11 mouse cellular contexts compared by ENCODE assay signal in the genomic region with DNA sequence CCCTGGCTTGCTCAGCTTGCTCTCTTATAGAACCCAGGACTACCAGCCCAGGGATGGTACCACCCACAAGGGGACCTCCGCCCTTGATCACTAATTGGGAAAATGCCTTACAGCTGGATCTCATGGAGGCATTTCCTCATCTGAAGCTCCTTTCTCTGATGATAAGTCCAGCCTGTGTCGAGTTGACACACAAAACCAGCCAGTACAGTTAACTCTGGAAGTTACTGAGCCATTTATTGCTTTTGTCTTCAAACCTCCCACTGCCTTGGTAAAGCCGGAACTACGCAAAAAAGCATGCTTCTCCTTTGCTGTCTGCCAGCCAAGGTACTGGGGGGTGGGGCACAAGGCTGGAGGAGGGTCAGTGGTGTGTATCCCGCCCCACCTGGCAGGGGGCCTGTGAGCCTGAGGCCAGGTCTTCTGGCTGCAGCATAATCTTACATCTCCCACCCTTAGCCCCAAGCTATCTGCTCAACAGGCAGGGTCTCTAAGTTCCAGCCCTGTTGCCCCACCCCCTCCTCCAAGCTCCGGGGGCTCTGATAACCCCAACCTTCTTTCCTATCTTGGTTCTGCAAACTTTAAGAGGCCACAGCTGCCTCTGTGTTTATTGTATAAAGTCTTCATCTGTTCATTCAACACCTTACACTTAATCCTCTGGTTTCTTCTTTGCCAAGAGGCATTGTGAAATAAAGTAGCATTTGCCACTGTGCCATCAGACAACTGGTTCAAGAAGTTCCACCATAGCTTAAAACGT. TPM values are rescaled to one million over a fixed set of nuclear protein-coding genes. Genes with fewer than 3 reads are reported as not detected.
DNase-seq lines count a peak whose midpoint lies in the region; ATAC-seq lines count a peak whose summit lies in the region.
"Had no signal": no experiment of that assay in that cellular context is flagged by ENCODE, and none has a peak within 500 bp of the region (broad histone marks: within the 10 kb centered on the region; RNA-seq: fewer than 3 reads in every experiment).

No protein-coding gene starts in this region.

- H3K9ac ChIP-seq in heart, embryonic 12.5 days: no peak overlapping the region
- no peak overlapping the region for H3K9ac ChIP-seq in embryonic facial prominence, embryonic 13.5 days
- peak overlapping the region; percentile 52 for H3K9ac ChIP-seq in liver, embryonic 12.5 days
- H3K9ac ChIP-seq: heart, embryonic 15.5 days had no signal

- no peaks in the 10 kb centered on the region for H3K27me3 ChIP-seq in heart, embryonic 12.5 days (replicated peaks)
- no peaks in the 10 kb centered on the region for H3K27me3 ChIP-seq in embryonic facial prominence, embryonic 13.5 days
- H3K27me3 ChIP-seq in liver, embryonic 12.5 days (replicated peaks): no peaks in the 10 kb centered on the region
- H3K27me3 ChIP-seq: heart, embryonic 15.5 days had no signal

- intact Hi-C loops in heart, postnatal 36 days (cut with DNase I): no loop called here

- no peak overlapping the region for H3K27ac ChIP-seq in heart, embryonic 12.5 days (ENCODE audit: poor library complexity, severe bottlenecking)
- H3K27ac ChIP-seq in embryonic facial prominence, embryonic 13.5 days: peak overlapping the region; percentile 55; the same call in 1 of the 2 replicates
- H3K27ac ChIP-seq in liver, embryonic 12.5 days: peak overlapping the region; percentile 94
- H3K27ac ChIP-seq: heart, embryonic 15.5 days had no signal

- H3K9me3 ChIP-seq in heart, embryonic 12.5 days (replicated peaks): peaks cover 12% of the 10 kb centered on the region; the same call in 1 of the 2 replicates
- no peaks in the 10 kb centered on the region for H3K9me3 ChIP-seq in embryonic facial prominence, embryonic 13.5 days
- H3K9me3 ChIP-seq in liver, embryonic 12.5 days (replicated peaks): peaks cover 11% of the 10 kb centered on the region
- H3K9me3 ChIP-seq: heart, embryonic 15.5 days had no signal

- H3K4me3 ChIP-seq in heart, embryonic 12.5 days: no peak overlapping the region
- H3K4me3 ChIP-seq in embryonic facial prominence, embryonic 13.5 days: no peak overlapping the region
- H3K4me3 ChIP-seq in liver, embryonic 12.5 days: peak overlapping the region; percentile 7; the same call in 1 of the 2 replicates
- H3K4me3 ChIP-seq: heart, embryonic 15.5 days had no signal

- no peak for DNase-seq in heart, postnatal 36 days
- peak; percentile 74 for DNase-seq in ES-CJ7 (ENCODE audit: low read depth, low spot score)
- DNase-seq in right cerebral cortex, postnatal 36 days (ENCODE audit: low spot score in 2 of 2): no peak
- no peak for DNase-seq in kidney, adult 8-10 months
- DNase-seq in frontal cortex, postnatal 14 days (ENCODE audit: low spot score in 2 of 2): no peak
- DNase-seq: B cell, adult 2 months had no signal

- 0 out of 2 replicates have a peak, but pooled peaks cover 2% of the 10 kb centered on the region for H3K4me1 ChIP-seq in heart, embryonic 12.5 days (replicated peaks)
- H3K4me1 ChIP-seq in embryonic facial prominence, embryonic 13.5 days: peaks cover 16% of the 10 kb centered on the region
- peaks cover 61% of the 10 kb centered on the region for H3K4me1 ChIP-seq in liver, embryonic 12.5 days
- H3K4me1 ChIP-seq: heart, embryonic 15.5 days had no signal

- H3K36me3 ChIP-seq in heart, embryonic 12.5 days: no peaks in the 10 kb centered on the region
- no peaks in the 10 kb centered on the region for H3K36me3 ChIP-seq in embryonic facial prominence, embryonic 13.5 days
- peaks cover 10% of the 10 kb centered on the region for H3K36me3 ChIP-seq in liver, embryonic 12.5 days
- H3K36me3 ChIP-seq: heart, embryonic 15.5 days had no signal

- peak; percentile 75; the same call in 1 of the 2 replicates for ATAC-seq in heart, embryonic 12.5 days (ENCODE audit: insufficient number of reproducible peaks, low FRiP score)
- ATAC-seq in embryonic facial prominence, embryonic 13.5 days (ENCODE audit: insufficient number of reproducible peaks, insufficient read depth, low FRiP score, low TSS enrichment, low read depth): no peak
- peak; percentile 98 for ATAC-seq in liver, embryonic 12.5 days
- ATAC-seq: lung, postnatal 0 days had no signal

- H3K4me2 ChIP-seq in heart, embryonic 12.5 days: no peak overlapping the region
- no peak overlapping the region for H3K4me2 ChIP-seq in embryonic facial prominence, embryonic 13.5 days
- peak overlapping the region; percentile 54 for H3K4me2 ChIP-seq in liver, embryonic 12.5 days
- H3K4me2 ChIP-seq: heart, embryonic 15.5 days had no signal

- 37% methylated on average over 7 of the region's 7 CpGs for WGBS in heart, embryonic 12.5 days
- 26% methylated on average over 7 of the region's 7 CpGs for WGBS in embryonic facial prominence, embryonic 13.5 days
- 18% methylated on average over 7 of the region's 7 CpGs for WGBS in liver, embryonic 12.5 days (ENCODE audit: insufficient replicate concordance)

RNA-seq across cellular contexts. Expression of a gene that starts 6.1 kb away (rescaled TPM):
- 17.1 and 19.2 TPM in 2 replicates for polyA plus RNA-seq in heart, embryonic 12.5 days (2016; fragmentation: Nextera tagmentation; extraction: Ambion mirVana)
- total RNA-seq in heart, postnatal 36 days (2021): 10 to 100 TPM in 1 of 2 experiments, 1 to 10 TPM in 1; 8.0 to 10.3 TPM
- polyA plus RNA-seq in embryonic facial prominence, embryonic 13.5 days (2015; fragmentation: Nextera tagmentation; extraction: Ambion mirVana): 18.4 and 19.4 TPM in 2 replicates
- polyA plus RNA-seq in liver, embryonic 12.5 days (2016; fragmentation: Nextera tagmentation; extraction: Ambion mirVana): 18.3 and 18.9 TPM in 2 replicates

RNA-seq across cellular contexts. Expression of a gene that starts 59.7 kb away (rescaled TPM):
- polyA plus RNA-seq in heart, embryonic 12.5 days (2016; fragmentation: Nextera tagmentation; extraction: Ambion mirVana): 0.45 TPM in 1 of 2 replicates, not detected in the other
- 1 to 10 TPM; 1.1 to 5.5 TPM for total RNA-seq in heart, postnatal 36 days (2021)
- 1.6 and 2.4 TPM in 2 replicates for polyA plus RNA-seq in embryonic facial prominence, embryonic 13.5 days (2015; fragmentation: Nextera tagmentation; extraction: Ambion mirVana)
- polyA plus RNA-seq in liver, embryonic 12.5 days (2016; fragmentation: Nextera tagmentation; extraction: Ambion mirVana): 0.51 and 1.7 TPM in 2 replicates
